Mouse (Mus musculus) ES-Bruce4 (cell line): ENCODE data around the gene Azi2.

ENCODE experiments used
- CTCF ChIP-seq: IDR thresholded peaks from one replicate; pipeline ENCODE4 v1.8.1; 2011; ENCODE audit warnings: low read depth, low read length
- EP300 ChIP-seq: IDR thresholded peaks from 2 replicates; pipeline ENCODE4 v1.6.1; 2011; ENCODE audit warnings: low read depth, low read length; ENCODE audit not compliant: insufficient read depth
- POLR2A ChIP-seq: IDR thresholded peaks from one replicate; pipeline ENCODE4 v1.8.1; 2011; ENCODE audit warnings: low read length; ENCODE audit not compliant: insufficient read depth

- TF ChIP-seq CTCF (no peak), POLR2A (no peak), EP300 (no peak)
Observed at GRCm38 (mm10) chr9:118108527-118109011, 68.3 kb downstream of the Azi2 start.
